ENCODE assay signal across 13 mouse cellular contexts in the genomic region with DNA sequence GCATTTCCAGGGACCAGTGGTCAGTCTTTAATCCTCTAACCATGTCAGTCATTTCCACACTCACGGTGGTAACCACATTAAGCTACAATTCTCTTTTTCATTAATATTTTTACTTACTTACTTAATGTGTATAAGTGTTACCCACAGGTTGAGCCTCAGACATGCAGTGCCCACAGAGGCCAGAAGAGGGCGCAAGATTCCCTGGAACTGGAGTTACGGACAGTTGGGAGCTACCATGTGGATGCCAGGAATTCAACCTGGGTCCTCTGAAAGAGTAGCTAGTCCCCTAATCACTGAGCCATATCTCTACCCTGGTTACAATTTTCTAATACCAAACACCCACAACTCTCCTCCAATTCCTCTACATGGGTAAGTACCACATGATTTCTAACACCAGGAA.
DNase-seq lines count a peak whose midpoint lies in the region; ATAC-seq and TF ChIP-seq lines count a peak whose summit lies in the region.
"Had no signal": no experiment of that assay in that cellular context is flagged by ENCODE, and none has a peak within 500 bp of the region (broad histone marks: within the 10 kb centered on the region; RNA-seq: fewer than 3 reads in every experiment).

No protein-coding gene starts in this region.

- TF ChIP-seq EP300 in heart, adult 2 months (IDR thresholded peaks at IDR 0.05; ENCODE audit: insufficient read depth, low read depth, low read length), result no peak
- TF ChIP-seq EP300 in liver, postnatal 0 days (IDR thresholded peaks at IDR 0.05; ENCODE audit: low read depth), result no peak

- H3K4me1 ChIP-seq in heart, adult 2 months (ENCODE audit: control insufficient read depth, insufficient read depth, low read length), result no peaks in the 10 kb centered on the region
- H3K4me1 ChIP-seq in liver, postnatal 0 days (ENCODE audit: insufficient read depth), result no peaks in the 10 kb centered on the region
- H3K4me1 ChIP-seq in liver, embryonic 11.5 days (replicated peaks; ENCODE audit: control insufficient read depth, insufficient read depth, low read length), result no peaks in the 10 kb centered on the region
- H3K4me1 ChIP-seq: kidney, embryonic 15.5 days; neural tube, embryonic 15.5 days had no signal

- H3K4me2 ChIP-seq in liver, postnatal 0 days (ENCODE audit: low read depth, low read length), result no peak overlapping the region
- H3K4me2 ChIP-seq in liver, embryonic 11.5 days, result no peak overlapping the region
- H3K4me2 ChIP-seq: kidney, embryonic 15.5 days; neural tube, embryonic 15.5 days had no signal

- no peak overlapping the region for H3K4me3 ChIP-seq in heart, adult 2 months
- H3K4me3 ChIP-seq in liver, postnatal 0 days (ENCODE audit: low read depth, low read length), result no peak overlapping the region
- H3K4me3 ChIP-seq in liver, embryonic 11.5 days (ENCODE audit: low read depth, low read length), result no peak overlapping the region
- H3K4me3 ChIP-seq: kidney, embryonic 15.5 days; neural tube, embryonic 15.5 days had no signal

- DNase-seq in heart, adult 2 months, result no peak
- no peak for DNase-seq in heart, adult 18-20 months
- no peak for DNase-seq in liver, postnatal 0 days
- DNase-seq in liver, embryonic 11.5 days (ENCODE audit: low spot score), result no peak
- DNase-seq in ES-CJ7 (ENCODE audit: low read depth, low spot score), result peak; percentile 63
- peak; percentile 7 for DNase-seq in lung, postnatal 36 days
- DNase-seq in urinary bladder, adult 2 months (ENCODE audit: low spot score), result no peak
- DNase-seq in gastrocnemius, adult 18-20 months (ENCODE audit: low spot score), result no peak
- DNase-seq: gastrocnemius, postnatal 14 days; heart, postnatal 14 days had no signal

- WGBS in heart, adult 2 months, result 69% methylated on average over 3 of the region's 3 CpGs
- 68% methylated on average over 3 of the region's 3 CpGs for WGBS in liver, postnatal 0 days (ENCODE audit: insufficient replicate concordance)
- 65% methylated on average over 3 of the region's 3 CpGs for WGBS in liver, embryonic 11.5 days

- H3K9ac ChIP-seq in heart, adult 2 months (ENCODE audit: low read depth, low read length), result no peak overlapping the region
- no peak overlapping the region for H3K9ac ChIP-seq in liver, postnatal 0 days (replicated peaks)
- no peak overlapping the region for H3K9ac ChIP-seq in liver, embryonic 11.5 days (ENCODE audit: low read depth, low read length)
- H3K9ac ChIP-seq: kidney, embryonic 15.5 days; neural tube, embryonic 15.5 days had no signal

- H3K36me3 ChIP-seq in heart, adult 2 months (ENCODE audit: control insufficient read depth, insufficient read depth, low read length), result no peaks in the 10 kb centered on the region
- H3K36me3 ChIP-seq in liver, postnatal 0 days (replicated peaks; ENCODE audit: insufficient read depth, low read length), result no peaks in the 10 kb centered on the region
- H3K36me3 ChIP-seq in liver, embryonic 11.5 days (ENCODE audit: control insufficient read depth, insufficient read depth, low read length), result no peaks in the 10 kb centered on the region
- H3K36me3 ChIP-seq: kidney, embryonic 15.5 days; neural tube, embryonic 15.5 days had no signal

- no peak overlapping the region for H3K27ac ChIP-seq in heart, adult 2 months
- no peak overlapping the region for H3K27ac ChIP-seq in liver, postnatal 0 days (ENCODE audit: low read depth)
- H3K27ac ChIP-seq in liver, embryonic 11.5 days (ENCODE audit: low read depth, low read length), result no peak overlapping the region
- H3K27ac ChIP-seq: kidney, embryonic 15.5 days; neural tube, embryonic 15.5 days had no signal

- H3K9me3 ChIP-seq in liver, postnatal 0 days (ENCODE audit: low read length), result no peaks in the 10 kb centered on the region
- no peaks in the 10 kb centered on the region for H3K9me3 ChIP-seq in liver, embryonic 11.5 days (ENCODE audit: control insufficient read depth, low read length)
- H3K9me3 ChIP-seq: kidney, embryonic 15.5 days; neural tube, embryonic 15.5 days had no signal

- no peaks in the 10 kb centered on the region for H3K27me3 ChIP-seq in heart, adult 2 months (ENCODE audit: control insufficient read depth, insufficient read depth, low read length)
- H3K27me3 ChIP-seq in liver, postnatal 0 days (ENCODE audit: insufficient read depth, low read length), result no peaks in the 10 kb centered on the region
- no peaks in the 10 kb centered on the region for H3K27me3 ChIP-seq in liver, embryonic 11.5 days (replicated peaks; ENCODE audit: control insufficient read depth, insufficient read depth, low read length)
- H3K27me3 ChIP-seq: kidney, embryonic 15.5 days; neural tube, embryonic 15.5 days had no signal

- TF ChIP-seq CTCF in heart, adult 2 months (IDR thresholded peaks at IDR 0.05), result peak; percentile 35
- TF ChIP-seq CTCF in liver, postnatal 0 days (IDR thresholded peaks at IDR 0.05; ENCODE audit: low read depth), result peak; percentile 30; the same call in 1 of the 2 replicates

- ATAC-seq in liver, postnatal 0 days, result no peak
- no peak for ATAC-seq in liver, embryonic 11.5 days (replicated peaks; ENCODE audit: low FRiP score)
- ATAC-seq: midbrain, embryonic 16.5 days had no signal

- intact Hi-C loops in heart, adult 2 months (cut with DNase I), result no loop called here

- no peak for TF ChIP-seq POLR2A in heart, adult 2 months (IDR thresholded peaks at IDR 0.05; ENCODE audit: insufficient read depth, low read depth, low read length)

- H3K79me2 ChIP-seq in heart, adult 2 months (replicated peaks; ENCODE audit: control insufficient read depth, insufficient read depth, low read length), result no peaks in the 10 kb centered on the region

Comparison
In these comparisons a context has a peak if more than half of its experiments do, and no peak if none do; other contexts are left out.
1. DNase-seq: peak in ES-CJ7 (single experiment) and lung, postnatal 36 days (single experiment); none in heart, adult 2 months (0 of 2), heart, adult 18-20 months (0 of 2), liver, postnatal 0 days (single experiment), liver, embryonic 11.5 days (single experiment), urinary bladder, adult 2 months (single experiment) and gastrocnemius, adult 18-20 months (single experiment).